Comparison of ENCODE assay signal across 13 mouse cellular contexts in genomic region chr17:73075238-73075890, GRCm38 (mm10). TPM values are rescaled to one million over a fixed set of nuclear protein-coding genes. Genes with fewer than 3 reads are reported as not detected.
DNase-seq lines count a peak whose midpoint lies in the region; ATAC-seq lines count a peak whose summit lies in the region.
"Had no signal": no experiment of that assay in that cellular context is flagged by ENCODE, and none has a peak within 500 bp of the region (broad histone marks: within the 10 kb centered on the region; RNA-seq: fewer than 3 reads in every experiment).

No protein-coding gene starts in this region.

- WGBS in kidney, embryonic 16.5 days, result 58% methylated on average over 9 of the region's 9 CpGs
- WGBS in forebrain, embryonic 16.5 days, result 37% methylated on average over 9 of the region's 9 CpGs

- no peak for DNase-seq in kidney, adult 9 months
- DNase-seq in NIH3T3 (ENCODE audit: low read depth), result peak; percentile 79
- DNase-seq in left cerebral cortex, adult 9 months (ENCODE audit: low spot score in 2 of 2), result peak; percentile 39 to 56
- DNase-seq in cerebellum, postnatal 14 days, result no peak
- DNase-seq in natural killer cell, adult 2 months (ENCODE audit: low spot score in 2 of 2), result no peak
- DNase-seq: adrenal gland, postnatal 25 days; embryo, embryonic 11 days; gastrocnemius, postnatal 10 days; kidney, adult 18-20 months; lung, postnatal 36 days had no signal

- no peaks in the 10 kb centered on the region for H3K36me3 ChIP-seq in kidney, embryonic 16.5 days (ENCODE audit: insufficient read depth, low read length)
- no peaks in the 10 kb centered on the region for H3K36me3 ChIP-seq in forebrain, embryonic 16.5 days (ENCODE audit: control insufficient read depth, insufficient read depth)
- H3K36me3 ChIP-seq: G1E had no signal

- peak; percentile 21; the same call in 1 of the 2 replicates for ATAC-seq in kidney, embryonic 16.5 days (ENCODE audit: low FRiP score, low TSS enrichment)
- peak; percentile 93 for ATAC-seq in forebrain, embryonic 16.5 days

- no peak overlapping the region for H3K9ac ChIP-seq in kidney, embryonic 16.5 days (replicated peaks; ENCODE audit: low read length)
- H3K9ac ChIP-seq in forebrain, embryonic 16.5 days (replicated peaks; ENCODE audit: low read depth, low read length), result no peak overlapping the region

- no peak overlapping the region for H3K4me2 ChIP-seq in kidney, embryonic 16.5 days (replicated peaks; ENCODE audit: low read depth, low read length)
- no peak overlapping the region for H3K4me2 ChIP-seq in forebrain, embryonic 16.5 days (ENCODE audit: low read length)

- H3K4me1 ChIP-seq in kidney, embryonic 16.5 days (ENCODE audit: insufficient read depth, low read length), result peaks cover 25% of the 10 kb centered on the region
- H3K4me1 ChIP-seq in forebrain, embryonic 16.5 days (replicated peaks; ENCODE audit: control insufficient read depth, insufficient read depth, low read length), result no peaks in the 10 kb centered on the region

- H3K27ac ChIP-seq in kidney, embryonic 16.5 days (ENCODE audit: low read length), result peak overlapping the region; percentile 85
- no peak overlapping the region for H3K27ac ChIP-seq in forebrain, embryonic 16.5 days (ENCODE audit: low read length)

- H3K9me3 ChIP-seq in kidney, embryonic 16.5 days (ENCODE audit: low read length), result no peaks in the 10 kb centered on the region
- H3K9me3 ChIP-seq in forebrain, embryonic 16.5 days (ENCODE audit: control insufficient read depth, low read length), result no peaks in the 10 kb centered on the region
- H3K9me3 ChIP-seq: G1E had no signal

- no peaks in the 10 kb centered on the region for H3K27me3 ChIP-seq in kidney, embryonic 16.5 days (ENCODE audit: insufficient read depth, low read length)
- no peaks in the 10 kb centered on the region for H3K27me3 ChIP-seq in forebrain, embryonic 16.5 days (replicated peaks; ENCODE audit: control insufficient read depth, insufficient read depth, low read length)

- H3K4me3 ChIP-seq in kidney, embryonic 16.5 days (ENCODE audit: low read length), result no peak overlapping the region
- H3K4me3 ChIP-seq in forebrain, embryonic 16.5 days (replicated peaks; ENCODE audit: low read length), result no peak overlapping the region

RNA-seq across cellular contexts. Expression of gene Lclat1, which starts 32.4 kb away (rescaled TPM):
- polyA plus RNA-seq in kidney, embryonic 16.5 days (2015; fragmentation: Nextera tagmentation; extraction: Ambion mirVana), result 16.9 and 20.0 TPM in 2 replicates
- polyA plus RNA-seq in forebrain, embryonic 16.5 days (2015; fragmentation: Nextera tagmentation; extraction: Ambion mirVana), result 9.6 and 9.8 TPM in 2 replicates

Comparison
In these comparisons a context has a peak if more than half of its experiments do, and no peak if none do; other contexts are left out.
1. DNase-seq: peak in NIH3T3 (single experiment) and left cerebral cortex, adult 9 months (2 of 2); none in kidney, adult 9 months (single experiment), cerebellum, postnatal 14 days (0 of 2) and natural killer cell, adult 2 months (0 of 2).